Mouse (Mus musculus): ENCODE measurements around the gene Etl4. TPM values are rescaled to one million over a fixed set of nuclear protein-coding genes. Genes with fewer than 3 reads are reported as not detected.
A peak's percentile ranks its signal among the peaks of the same experiment; 100 is the strongest.

Etl4 gene
- total RNA-seq, 2 experiments from 2014 or later: 33.2 to 39.2 TPM

DNA sequence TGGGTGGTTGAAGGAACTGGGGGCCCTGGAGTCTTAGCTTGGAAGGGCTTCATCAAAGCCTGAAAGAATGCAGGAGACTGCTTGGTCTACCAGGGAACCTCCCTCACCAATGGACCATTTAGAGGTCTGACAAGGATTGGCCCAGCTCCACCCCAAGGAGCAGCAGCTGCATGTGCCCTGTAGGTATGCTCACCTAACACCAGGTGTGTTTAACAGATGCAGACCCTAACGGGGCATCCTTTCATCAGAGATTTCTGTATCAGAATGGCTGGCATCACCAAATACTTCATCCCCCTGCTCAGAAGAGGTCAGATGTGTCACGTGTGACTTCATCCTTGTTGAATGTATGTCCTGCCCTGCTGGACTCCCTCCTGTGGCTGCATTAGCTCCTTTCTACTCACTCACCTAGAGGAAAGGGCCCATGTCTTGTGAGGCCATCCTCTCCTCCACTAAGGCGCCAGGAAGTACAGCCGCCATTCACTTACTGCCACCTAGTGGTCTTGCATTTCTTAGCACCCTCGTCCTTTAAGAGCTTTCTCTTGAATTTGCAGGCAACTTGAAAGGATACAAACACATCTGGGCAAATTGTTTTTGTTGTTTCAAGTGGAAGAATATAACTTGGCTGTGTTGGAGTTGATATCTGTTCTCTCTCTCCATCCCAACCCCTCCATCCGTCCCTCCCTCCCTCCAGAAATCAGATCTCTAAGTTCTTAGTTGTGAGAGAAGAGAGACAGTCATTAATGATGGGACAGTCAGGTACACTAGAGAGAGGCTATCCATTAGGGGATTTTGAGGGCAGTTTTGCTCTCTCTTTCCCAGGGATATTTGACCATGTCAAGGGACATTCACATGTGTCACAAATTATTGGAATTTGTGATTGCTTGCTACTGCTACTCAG, 870.2 kb downstream of the Etl4 start:
- intact Hi-C loops (cut with DNase I): loop anchor here (1.0 to 5.0 kb wide), 4 partner anchors 107 to 503 kb away; no protein-coding TSS in a partner anchor
- DNase-seq: peak; percentile 46 to 58

GRCm38 (mm10) chr2:20801236-20801890, 891.8 kb downstream of the Etl4 start:
- intact Hi-C loops (cut with DNase I): no loop called here
- DNase-seq: no peak

- intact Hi-C loops (cut with DNase I): no loop called here
- DNase-seq: peak; percentile 17 to 32
Observed at GRCm38 (mm10) chr2:20811506-20811905, 901.9 kb downstream of the Etl4 start.

- no peak for DNase-seq
Observed at GRCm38 (mm10) chr2:20813986-20814385, 904.4 kb downstream of the Etl4 start.

GRCm38 (mm10) chr2:20818226-20818625, 908.6 kb downstream of the Etl4 start:
- intact Hi-C loops (cut with DNase I): no loop called here
- no peak for DNase-seq

More at GRCm38 (mm10) chr2:20813986-20814385, 904.4 kb downstream of the Etl4 start:
- intact Hi-C loops (cut with DNase I): no loop called here

GRCm38 (mm10) chr2:20826258-20826657, 916.7 kb downstream of the Etl4 start:
- intact Hi-C loops (cut with DNase I): no loop called here
- no peak for DNase-seq

- intact Hi-C loops (cut with DNase I): no loop called here
Observed at GRCm38 (mm10) chr2:20830882-20831281, 921.3 kb downstream of the Etl4 start.

GRCm38 (mm10) chr2:20831608-20832406, 922.2 kb downstream of the Etl4 start:
- intact Hi-C loops (cut with DNase I): no loop called here
- DNase-seq: no peak

More at GRCm38 (mm10) chr2:20830882-20831281, 921.3 kb downstream of the Etl4 start:
- no peak for DNase-seq

DNA sequence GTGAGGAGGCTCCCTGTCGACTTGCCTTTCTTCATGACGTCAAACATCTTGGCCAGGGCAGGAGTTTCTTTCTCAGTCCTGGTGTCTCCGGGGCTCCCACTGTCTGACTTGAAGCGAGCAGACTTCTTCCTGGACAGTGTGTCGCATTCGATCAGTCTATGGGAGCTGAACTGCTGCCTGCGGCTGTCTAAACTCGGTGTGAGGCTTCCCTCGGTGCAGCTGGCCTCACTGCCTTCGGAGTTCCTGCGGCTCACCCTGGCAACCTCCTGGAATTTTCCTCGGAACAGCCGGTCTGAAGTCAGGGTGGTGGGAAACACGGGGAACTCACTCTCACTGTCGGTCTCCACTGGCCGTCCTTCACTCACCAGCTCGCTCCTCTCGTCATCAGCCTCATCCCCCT, 939.8 kb downstream of the Etl4 start:
- intact Hi-C loops (cut with DNase I): no loop called here
- DNase-seq: no peak

Small RNA genes within 50 kb of the gene (microRNA-seq; reads per million reads assigned to microRNA genes)
- 0 reads per million in 2 experiments for gene Gm44457 (ENCODE audit: borderline number of aligned reads in 2 of 2)

Measured in heart, postnatal 36 days (tissue).